Mouse (Mus musculus) adipocyte (in vitro differentiated cells): Measurements from ENCODE around the gene Lamb3.
"Not testable (repeated sequence)": the region's sequence is repeated elsewhere in the genome, so short reads cannot be mapped to it uniquely, and the experiment has no call there.

ENCODE experiments used
- DNase-seq: peaks from one replicate; pipeline ENCODE4 v3.0.0-alpha.2; 2016; ENCODE audit warnings: low spot score

Gene Lamb3

DNA sequence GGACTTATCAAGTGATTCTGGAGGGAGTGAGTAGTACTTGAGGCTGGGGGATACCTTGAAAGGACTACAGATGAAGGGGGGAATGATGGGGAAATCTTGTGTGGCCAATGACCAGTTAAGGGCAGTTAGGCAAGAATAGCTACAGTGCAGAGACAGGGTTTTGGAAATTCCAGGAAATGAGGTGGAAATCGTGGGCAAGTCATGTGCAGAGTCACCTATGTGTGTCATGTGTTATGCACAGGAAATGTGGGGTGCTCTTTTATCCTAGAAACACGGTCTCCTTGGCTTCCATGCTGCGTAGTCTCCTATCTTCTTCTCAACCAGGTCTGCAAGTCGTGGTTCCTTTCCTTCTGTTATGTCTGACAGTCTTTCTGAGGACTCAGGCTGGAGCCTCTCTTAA, 72.0 kb downstream of the Lamb3 start:
- DNase-seq, result no peak

DNA sequence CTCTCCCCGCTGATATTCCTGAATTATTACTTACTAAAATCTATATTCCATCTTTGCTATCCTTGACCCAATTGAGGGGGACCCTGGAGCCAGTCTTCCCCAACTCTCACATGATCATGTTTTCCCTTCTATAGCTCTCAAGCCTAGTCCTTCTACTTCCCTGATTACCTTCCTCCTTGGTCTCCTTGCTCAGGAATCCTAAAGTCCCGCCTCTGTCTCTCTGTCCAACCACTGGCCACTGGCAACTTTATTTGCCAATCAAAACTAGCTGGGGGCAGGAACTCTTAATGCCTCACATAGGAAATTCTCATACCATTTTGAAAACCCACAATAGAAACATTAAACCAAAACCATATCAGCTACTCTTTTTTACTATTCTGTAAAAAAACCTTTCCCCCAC, 73.8 kb downstream of the Lamb3 start:
- DNase-seq, result no peak

DNA sequence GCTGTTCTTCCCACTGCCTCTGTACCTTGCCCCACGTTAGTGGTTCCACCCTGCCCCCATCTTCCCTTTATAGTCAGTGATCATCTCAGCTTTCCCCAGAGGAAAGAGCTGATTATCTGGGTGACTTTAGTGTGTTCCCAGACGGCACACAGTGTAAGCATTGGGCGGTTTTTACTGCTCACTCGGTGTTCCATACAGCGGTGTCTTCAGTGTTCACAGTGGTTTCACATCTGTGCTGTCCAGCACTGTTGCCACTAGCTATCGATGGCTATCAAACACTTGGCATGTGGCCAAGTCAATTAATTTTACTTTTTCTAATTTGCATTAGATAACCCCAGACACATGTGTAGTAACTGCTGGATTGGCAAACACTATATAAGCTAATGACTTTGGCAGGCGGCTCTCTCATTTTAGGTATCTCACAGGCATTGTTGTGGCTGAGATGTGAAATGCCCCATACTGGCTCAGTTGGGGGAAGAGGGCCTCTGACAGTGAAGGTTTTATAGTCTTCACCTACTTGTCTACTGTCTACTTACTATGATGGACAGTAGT, 76.8 kb downstream of the Lamb3 start:
- DNase-seq, result no peak

DNA sequence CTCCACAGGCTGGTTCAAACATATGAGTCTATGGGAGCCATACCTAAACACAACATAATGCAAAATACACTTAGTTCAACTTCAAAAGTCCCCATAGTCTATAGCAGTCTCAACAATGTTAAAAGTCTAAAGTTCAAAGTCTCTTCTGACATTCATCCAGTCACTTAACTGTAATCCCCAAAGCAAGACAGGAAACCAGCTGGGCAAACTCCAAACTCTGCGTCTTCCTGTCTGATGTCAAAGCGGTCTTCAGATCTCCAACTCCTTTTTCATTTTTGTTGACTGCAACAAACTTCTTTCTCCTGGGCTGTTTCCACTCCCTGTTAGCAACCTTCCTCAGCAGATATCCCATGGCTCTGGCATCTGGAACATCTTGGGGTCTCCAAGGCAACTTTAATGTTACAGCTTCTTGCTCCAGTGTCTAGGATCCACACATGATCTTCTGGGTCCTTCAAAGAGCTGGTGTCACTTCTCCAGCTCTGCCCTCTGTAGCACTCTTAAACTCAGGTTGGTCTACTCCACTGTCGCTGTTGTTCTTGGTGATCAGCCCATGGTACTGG, 78.3 kb downstream of the Lamb3 start:
- DNase-seq, result not testable (repeated sequence)

DNA sequence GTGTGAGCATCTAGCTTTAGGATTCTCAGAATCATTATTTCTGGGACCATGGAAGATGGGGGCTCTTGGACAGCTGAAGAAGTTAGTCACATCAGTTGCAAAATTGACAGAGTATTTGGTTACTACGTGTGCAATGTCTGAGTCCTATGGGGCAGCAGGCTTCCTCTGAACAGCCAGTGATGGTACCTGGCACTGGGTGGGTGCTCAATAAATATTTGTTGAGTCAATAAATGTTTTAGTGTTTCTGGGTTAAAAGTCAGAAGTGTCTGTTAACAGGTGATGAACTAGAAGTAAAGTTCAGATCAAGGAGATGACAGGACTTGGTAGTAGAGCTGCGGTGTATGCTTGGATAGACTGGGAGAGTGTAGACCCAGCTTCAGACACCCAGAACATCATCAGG, 80.1 kb downstream of the Lamb3 start:
- DNase-seq, result no peak

DNA sequence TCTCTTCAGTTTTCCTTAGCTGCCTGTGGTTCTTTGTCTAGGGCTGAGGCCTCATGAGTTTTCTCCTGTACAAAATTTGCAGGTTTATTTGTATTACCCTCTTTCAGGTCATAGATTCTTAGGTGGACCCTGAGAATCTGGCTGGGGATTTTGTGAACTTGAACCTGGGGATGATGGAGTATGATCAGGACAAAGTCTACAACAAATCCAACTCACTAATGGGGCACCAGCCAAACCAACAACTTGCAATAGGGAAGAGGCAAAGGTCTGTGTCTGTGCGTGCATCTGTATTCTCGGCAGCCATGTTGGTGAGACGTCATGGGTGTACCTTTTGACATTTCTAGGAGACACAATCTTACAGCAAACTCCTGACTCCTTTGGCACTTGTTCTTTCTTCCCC, 81.6 kb downstream of the Lamb3 start:
- no peak for DNase-seq

DNA sequence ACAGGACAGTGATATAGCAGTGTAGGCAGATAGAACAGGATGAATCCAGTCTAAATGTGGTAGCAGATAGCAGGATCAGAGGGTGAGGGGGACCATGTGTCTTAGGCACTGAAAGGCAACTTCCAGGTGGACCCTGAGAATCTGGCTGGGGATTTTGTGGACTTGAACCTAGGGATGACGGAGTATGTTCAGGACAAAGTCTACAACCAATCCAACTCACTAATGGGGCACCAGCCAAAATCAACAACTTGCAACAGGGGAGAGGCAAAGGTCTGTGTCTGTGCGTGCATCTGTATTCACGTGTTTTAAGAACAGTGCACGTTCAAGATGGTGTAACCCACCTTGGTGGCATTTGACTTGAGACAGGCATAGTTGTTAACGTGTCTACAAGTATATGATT, 82.4 kb downstream of the Lamb3 start:
- DNase-seq, result peak; percentile 40

DNA sequence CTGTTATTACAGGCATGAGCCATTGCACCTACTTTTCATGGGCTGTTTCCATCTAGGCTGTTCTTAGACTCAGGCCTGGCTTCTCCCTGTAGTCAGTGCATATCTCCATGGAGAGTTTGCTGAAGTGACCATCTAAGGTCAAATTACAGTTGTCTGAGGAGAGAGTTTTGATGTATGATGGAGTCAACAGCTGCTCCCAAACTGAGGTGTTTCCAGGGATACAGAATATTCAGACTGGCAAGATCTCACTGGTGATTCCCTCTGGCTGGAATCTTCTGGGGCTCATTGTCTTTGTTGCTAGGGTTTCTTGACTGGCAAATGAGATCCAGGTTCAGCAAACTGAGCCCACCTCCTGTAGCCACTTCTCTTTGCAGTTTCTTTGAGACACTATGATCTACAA, 83.2 kb downstream of the Lamb3 start:
- DNase-seq, result no peak

DNA sequence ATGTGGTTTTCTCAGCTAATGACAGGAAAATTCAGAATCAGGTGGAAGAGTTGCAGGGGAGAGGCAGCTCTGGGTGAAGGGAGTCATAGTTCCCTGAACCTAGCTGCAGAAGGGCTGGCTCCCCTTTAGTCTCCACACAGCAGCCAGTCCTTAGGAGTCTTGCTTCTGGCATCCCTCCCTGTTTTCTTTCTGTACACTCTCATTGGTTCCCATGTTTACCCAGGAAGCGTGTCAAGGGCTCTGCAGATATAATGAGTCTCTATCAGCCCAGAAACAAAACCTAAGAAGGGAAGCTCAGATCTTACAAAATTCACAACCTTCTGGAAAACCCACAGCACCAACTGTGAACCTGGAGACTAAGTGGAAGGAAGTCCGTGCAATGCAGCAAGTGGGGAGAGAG, 85.5 kb downstream of the Lamb3 start:
- peak; percentile 90 for DNase-seq

DNA sequence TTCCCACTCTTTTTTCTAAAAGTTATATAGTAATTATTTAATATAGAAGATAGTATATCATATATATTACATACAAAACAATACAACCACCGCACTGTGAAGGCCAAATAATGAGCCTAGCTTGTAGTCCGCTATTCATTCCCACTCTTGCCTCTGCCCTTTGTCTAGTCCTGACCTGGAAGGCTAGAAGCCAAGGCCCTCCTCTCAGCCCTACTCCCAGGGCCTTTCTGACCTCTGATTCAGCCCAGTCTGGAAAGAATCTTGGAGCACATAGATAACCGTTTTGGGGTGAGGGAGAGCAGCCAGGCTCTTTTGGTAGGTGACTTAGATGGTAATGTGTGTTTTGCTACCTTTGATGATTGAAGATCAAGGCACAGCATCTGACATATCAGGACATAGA, 86.4 kb downstream of the Lamb3 start:
- peak; percentile 76 for DNase-seq

DNA sequence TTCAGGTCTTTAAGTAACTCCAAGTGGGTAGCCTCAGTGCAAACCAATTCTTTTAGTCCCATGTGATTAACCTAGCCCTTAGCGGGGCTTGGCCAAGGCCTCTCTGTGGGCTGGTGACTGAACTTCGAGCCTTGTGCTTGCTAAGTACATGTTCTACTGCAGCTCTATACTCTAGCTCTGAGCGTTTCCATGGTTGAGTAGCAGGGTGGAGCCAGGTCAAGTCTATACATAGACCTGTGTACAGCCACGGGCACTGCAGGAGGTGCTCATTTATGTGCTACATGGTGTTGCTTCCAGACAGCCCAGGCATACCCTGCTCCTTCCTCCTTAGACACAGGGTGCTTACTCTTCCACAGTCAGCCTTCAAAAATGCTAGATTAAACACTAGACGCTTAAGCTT, 88.4 kb downstream of the Lamb3 start:
- no peak for DNase-seq

DNA sequence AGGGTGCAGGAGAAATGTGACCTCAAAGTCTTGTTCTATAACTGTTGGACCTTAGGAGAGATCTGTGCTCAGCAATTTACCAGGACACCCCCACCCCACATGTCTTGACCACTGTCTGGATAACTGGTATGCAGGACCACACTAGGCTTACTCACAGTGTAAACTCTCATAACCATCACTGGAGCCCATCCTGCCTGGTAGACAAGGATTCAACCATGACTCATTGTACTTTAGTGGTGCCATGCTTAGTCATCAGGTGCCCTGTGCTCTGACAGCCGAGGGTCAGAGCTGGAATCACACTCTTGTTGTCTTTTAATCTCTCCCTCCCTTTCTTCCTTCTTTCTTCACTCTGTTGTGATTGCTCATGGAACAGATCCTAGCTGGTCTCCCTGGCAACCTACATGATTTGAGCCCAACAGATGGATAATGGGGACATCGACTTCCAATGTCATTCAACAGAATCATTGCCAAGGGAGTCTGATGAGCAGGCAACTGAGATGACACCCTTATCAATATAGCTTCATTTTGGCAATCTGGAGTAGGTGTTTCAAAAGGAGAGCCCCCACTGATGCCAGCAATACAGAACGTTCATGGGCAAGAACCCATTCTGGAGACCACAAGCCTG, 90.8 kb downstream of the Lamb3 start:
- no peak for DNase-seq

DNA sequence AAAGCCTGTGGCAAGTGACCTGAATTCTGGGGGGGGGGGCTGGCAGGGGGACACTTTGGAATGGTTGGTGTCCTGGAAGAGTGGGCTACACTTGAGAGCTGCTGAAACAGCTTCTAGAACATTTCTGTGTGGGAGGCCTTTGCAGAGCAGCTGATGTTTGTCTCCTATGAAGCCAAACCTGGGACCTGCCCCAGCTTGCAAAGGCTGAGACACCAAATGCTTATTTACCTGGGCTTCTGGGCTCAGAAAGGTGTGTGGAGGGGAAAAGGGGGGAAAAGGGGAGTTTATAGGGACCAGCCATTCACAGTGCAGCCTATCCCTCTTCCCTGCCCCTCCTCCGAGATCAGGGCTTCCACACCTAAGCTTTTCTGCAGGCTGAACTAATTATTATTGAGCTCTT, 92.5 kb downstream of the Lamb3 start:
- no peak for DNase-seq

DNA sequence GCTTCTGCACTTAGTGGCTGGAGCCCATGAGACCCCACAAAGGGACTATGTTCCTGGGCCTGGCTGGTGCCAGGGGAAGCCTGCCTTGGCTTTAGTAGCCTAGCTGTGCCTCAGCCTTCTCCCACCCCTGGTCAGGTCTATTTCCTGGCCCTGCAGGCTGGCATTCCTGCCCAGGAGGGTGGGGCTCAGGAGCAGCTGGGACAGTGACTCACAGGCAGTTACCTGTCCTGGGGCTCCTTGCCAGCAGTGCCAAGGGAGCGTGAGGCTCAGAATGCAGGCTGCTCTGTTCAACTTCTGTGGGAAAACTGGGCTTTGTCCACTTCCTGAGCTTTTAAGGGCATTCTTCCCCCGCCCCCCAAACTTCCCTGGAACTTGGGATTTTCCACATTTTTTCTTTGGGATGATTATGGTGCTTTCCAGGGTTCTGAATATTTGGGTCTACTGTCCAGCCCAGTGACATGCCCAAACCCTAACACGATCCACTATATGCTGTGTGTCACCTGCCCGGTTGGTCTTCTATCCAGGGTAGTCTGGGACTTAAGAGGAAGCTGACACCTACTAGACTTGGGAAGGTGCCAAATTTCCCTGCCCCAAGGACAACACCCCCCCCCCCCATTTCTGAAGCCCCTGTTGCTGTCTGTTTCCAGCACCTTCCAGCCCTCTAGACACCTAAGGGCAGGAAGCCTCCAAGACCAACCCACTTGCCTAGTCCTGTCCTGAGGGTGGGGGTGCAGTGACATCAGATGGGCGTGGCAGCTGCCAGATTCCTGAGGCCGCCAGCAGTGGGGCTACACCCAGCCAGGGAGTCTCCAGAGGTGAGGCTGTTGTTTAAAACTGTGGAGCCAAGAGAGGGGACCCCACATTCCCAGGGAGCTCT, 94.0 kb downstream of the Lamb3 start:
- DNase-seq, result no peak

DNA sequence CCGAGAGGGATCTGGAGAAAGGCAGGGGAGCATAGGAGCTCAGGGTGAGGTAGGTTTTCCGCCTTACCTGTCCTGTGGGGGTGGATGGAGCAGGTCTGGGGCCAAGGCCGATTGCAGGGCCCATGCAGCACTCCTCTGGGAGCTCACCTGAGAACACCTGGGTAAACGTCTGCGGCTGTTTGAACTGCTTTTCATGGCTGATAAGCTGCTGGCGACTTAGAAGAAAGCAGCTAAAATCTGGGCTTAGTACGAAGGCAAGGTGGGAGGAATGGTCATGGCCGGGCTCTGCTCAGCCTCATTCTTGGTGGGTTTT, 94.5 kb downstream of the Lamb3 start:
- DNase-seq, result no peak

DNA sequence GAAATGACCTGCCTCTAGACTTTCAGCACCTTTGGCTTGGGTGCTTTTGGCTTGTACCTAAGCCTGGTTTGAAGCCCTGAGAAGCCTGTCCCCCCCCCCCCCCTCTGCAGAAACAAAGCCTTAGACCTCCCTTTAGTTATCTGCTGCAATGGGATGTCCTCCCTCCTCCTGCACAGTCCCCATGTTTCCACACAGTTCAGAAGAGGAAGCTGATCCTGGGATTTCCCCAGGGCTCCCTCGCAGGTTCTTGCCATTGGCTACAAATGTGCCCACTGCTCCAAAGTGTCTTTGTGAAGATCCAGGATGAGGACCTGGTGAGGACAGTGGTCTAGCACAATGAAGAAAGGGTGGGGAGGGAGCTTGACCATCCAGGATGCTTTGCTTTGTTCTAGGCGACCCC, 95.6 kb downstream of the Lamb3 start:
- DNase-seq, result no peak

DNA sequence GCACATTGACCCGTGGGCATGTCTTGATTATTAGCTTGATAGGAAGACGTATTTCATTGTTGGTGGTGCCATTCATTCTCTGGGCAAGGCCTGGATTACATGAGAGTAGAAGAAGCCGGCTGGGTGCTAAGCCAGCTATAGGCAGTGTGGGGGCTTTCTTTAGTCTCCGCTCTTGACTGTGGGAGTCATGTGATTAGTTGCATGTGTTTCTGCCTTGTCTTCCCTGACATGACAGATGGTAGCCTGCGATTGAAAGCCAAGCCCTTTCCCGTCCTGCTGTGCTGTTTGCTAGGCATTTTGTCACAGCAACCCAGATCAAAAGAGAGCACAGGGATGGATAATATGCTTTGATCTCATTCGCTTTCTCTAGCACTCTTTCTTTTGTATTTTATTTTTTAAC, 97.9 kb downstream of the Lamb3 start:
- DNase-seq, result no peak

DNA sequence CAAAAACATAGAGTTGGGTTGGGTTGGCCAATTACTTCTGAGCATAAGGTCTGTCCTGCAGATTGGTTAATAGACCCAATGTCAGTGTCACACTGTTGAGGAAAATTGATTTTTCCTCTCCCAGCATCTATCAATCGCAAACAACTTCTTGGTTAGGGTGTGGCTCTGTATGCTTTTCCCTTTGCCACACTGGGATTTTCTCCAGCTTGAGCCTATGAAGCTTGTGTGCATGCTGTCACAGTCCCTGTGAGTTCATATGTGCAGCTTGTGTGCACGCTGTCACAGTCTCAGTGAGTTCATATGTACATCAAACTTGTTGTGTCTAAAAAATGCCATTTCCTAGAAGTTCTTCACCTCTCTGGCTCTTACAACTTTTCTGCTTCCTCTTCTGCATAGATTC, 99.3 kb downstream of the Lamb3 start:
- no peak for DNase-seq

DNA sequence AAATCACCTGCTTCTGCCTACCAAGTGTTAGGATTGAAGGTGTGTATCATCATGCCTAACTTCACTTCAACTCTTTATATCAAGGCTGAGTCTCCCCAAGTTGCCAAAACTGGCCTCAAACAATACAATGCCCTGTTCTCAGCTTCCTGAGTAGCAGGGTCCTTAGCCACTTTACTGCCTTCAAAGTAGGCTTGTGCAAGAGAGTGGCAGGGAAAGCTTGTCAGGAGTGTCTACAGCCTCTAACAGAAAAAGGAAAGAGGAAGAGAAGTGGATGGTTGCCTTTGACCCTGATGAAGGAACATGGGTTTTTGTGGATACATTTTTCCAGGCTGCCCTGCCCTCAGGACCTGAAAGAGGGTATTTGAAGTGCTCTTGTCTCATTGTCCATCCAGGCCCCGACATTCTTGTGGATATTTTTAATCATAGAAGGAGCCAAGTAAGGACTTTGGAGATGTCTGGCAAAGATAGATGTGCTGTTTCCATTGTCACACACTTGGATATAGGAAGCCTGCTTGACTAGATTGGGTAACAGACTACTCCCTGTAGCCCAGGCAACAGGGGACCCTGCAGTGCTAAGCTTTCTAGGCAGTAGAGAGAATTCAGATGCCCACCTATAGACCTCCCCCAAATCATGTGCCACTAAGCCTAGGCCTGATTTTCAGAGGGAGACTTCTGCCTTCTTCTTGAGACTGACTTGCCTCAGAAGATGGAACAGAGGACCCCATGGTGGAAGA, 102.5 kb downstream of the Lamb3 start:
- DNase-seq, result peak; percentile 33

DNA sequence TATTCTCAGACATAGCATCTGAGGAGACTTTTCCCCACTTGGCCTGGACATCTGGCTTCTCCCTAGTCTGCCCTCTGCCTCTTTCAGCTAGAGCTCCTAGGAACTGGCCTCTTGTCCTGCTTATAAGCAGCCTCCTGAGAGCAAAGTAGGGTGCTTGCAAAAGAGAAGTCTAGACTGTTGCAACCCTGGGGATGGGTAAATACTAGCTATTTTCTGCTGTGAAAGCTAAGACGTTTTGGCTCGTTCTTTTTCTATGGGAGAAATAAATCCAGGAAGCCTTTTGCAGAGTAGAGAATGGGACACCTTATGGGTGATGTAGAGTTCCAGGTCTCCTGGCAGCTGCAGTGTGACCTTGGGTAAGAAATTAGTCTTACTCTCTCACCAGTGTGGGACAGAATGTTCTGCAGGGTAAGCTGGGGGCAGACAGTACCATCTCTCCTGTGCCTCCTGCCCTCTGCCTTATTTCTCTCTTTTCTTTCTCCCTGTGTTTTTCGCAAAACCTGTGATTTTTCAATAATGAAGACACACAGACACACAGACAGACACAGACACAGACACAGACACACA, 103.1 kb downstream of the Lamb3 start:
- DNase-seq, result peak; percentile 92

DNA sequence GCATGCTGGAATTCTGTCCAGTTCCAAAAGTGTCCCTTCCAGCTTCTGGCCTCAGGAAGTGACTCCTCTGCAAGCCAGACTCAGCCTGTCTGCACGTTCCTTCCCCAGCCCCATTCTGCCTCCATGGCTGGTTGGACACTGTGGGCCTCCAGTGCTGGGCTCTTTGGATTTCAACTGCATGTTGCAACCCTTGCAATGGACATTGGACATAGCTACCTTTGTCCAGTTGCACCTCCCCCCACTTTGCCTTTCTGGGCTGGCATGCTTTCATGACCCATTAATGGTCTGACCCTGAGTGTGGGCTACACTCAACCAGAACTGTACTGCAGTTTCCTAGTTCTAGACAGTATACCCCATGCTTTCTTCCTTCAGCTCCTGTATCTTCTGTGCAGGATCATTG, 104.1 kb downstream of the Lamb3 start:
- DNase-seq, result peak; percentile 74

DNA sequence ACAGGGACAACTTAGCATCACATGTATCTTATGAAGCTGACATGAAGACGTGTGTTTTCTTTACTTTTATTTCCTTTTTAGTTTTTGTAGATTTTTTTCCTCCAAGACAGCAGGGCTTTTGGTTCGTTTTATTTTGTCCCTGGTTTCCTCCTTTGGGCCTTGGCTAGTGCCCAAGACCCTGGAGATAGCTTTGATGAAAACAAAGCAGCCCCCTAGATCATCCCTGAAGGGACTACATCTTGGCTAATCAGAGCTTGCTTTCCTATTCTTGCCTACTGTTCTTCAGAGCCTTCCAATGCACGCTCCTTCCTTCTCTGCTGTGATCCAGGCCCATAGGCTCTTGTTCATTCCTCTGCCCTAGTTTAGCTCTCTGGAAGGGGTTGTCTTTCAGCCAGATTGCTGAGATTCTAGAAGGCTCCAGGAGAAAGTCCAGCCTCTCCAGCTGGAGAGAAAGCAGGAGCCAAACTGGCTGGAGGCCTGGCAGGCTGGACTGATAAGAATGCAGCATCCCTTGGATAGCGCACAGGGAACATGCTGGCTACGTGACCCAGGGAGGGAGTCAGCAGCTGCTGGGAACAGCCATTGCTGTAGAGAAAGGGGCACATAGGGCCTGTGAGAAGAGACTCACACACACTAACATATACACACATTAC, 108.3 kb downstream of the Lamb3 start:
- DNase-seq, result peak; percentile 96
